Mouse (Mus musculus): ENCODE results near the gene Slc6a17.

GRCm38 (mm10) chr3:107420156-107420555, 97.7 kb downstream of the Slc6a17 start:
- TF ChIP-seq CTCF (IDR thresholded peaks at IDR 0.05; ENCODE audit: borderline replicate concordance, extremely low read depth, insufficient read depth, insufficient read length): no peak
- TF ChIP-seq POLR2A (IDR thresholded peaks at IDR 0.05; ENCODE audit: borderline replicate concordance, extremely low read depth, insufficient read depth, insufficient read length, poor library complexity, severe bottlenecking): no peak

All from brain, embryonic 14.5 days (tissue).